Mouse (Mus musculus): Measurements from ENCODE around the gene Ptprg. TPM values are rescaled to one million over a fixed set of nuclear protein-coding genes. Genes with fewer than 3 reads are reported as not detected.

Ptprg gene
- polyA plus RNA-seq, 1 experiment = 21.7 TPM

GRCm38 (mm10) chr14:12105156-12105430 is 551.8 kb downstream of the Ptprg start:
- Histone ChIP-seq H3K27me3 (ENCODE audit: control insufficient read depth, insufficient read depth, low read length) (no peaks in the 10 kb centered on the region), H3K4me3 (ENCODE audit: low read depth, low read length) (no peak overlapping the region), H3K27ac (ENCODE audit: insufficient read depth, low read depth, low read length) (no peak overlapping the region; the same call in 1 of the 2 replicates), H3K36me3 (ENCODE audit: control insufficient read depth, insufficient read depth, low read length) (no peaks in the 10 kb centered on the region), H3K4me1 (ENCODE audit: control insufficient read depth, insufficient read depth, insufficient read length, low read length) (peaks cover 23% of the 10 kb centered on the region; the same call in 1 of the 2 replicates)
- 34% methylated on average over 2 of the region's 2 CpGs for WGBS
- no peak for TF ChIP-seq CTCF (IDR thresholded peaks at IDR 0.05; ENCODE audit: extremely low read depth, insufficient read length, insufficient replicate concordance, low read depth, low read length)
- TF ChIP-seq POLR2A (IDR thresholded peaks at IDR 0.05; ENCODE audit: low read depth, low read length) = no peak

DNA sequence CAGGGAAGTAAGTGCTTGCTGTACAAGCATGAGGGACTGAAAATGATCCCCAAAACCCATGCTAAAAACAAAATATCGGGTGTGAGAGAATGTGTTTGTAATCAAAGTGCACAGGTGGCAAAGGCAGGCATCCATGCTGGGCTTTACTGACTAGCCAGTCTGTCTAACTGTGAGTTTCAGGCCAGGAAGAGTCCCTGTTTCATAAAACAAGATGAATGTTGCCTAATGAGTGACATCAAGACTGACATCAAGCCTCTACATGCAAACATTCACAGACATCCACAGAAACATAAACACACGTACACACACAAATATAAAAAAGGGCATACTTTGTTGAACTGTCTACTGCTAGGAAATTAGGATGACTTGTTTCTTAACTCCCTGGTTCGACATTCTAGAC is 552.3 kb downstream of the Ptprg start:
- no peaks in the 10 kb centered on the region for H3K27me3 ChIP-seq (ENCODE audit: control insufficient read depth, insufficient read depth, low read length)
- H3K27ac ChIP-seq (ENCODE audit: insufficient read depth, low read depth, low read length) = no peak overlapping the region
- no peak for TF ChIP-seq CTCF (IDR thresholded peaks at IDR 0.05; ENCODE audit: extremely low read depth, insufficient read length, insufficient replicate concordance, low read depth, low read length)
- WGBS = 82% methylated on average over 3 of the region's 3 CpGs
- H3K4me3 ChIP-seq (ENCODE audit: low read depth, low read length) = no peak overlapping the region
- H3K36me3 ChIP-seq (ENCODE audit: control insufficient read depth, insufficient read depth, low read length) = no peaks in the 10 kb centered on the region
- H3K4me1 ChIP-seq (ENCODE audit: control insufficient read depth, insufficient read depth, insufficient read length, low read length) = peaks cover 22% of the 10 kb centered on the region; the same call in 1 of the 2 replicates

- H3K4me1 ChIP-seq (ENCODE audit: control insufficient read depth, insufficient read depth, insufficient read length, low read length) = peaks cover 21% of the 10 kb centered on the region; the same call in 1 of the 2 replicates
- no peaks in the 10 kb centered on the region for H3K36me3 ChIP-seq (ENCODE audit: control insufficient read depth, insufficient read depth, low read length)
- WGBS = 29% methylated on average over 7 of the region's 7 CpGs
- H3K4me3 ChIP-seq (ENCODE audit: low read depth, low read length) = no peak overlapping the region
- no peaks in the 10 kb centered on the region for H3K27me3 ChIP-seq (ENCODE audit: control insufficient read depth, insufficient read depth, low read length)
- H3K27ac ChIP-seq (ENCODE audit: insufficient read depth, low read depth, low read length) = no peak overlapping the region
- TF ChIP-seq CTCF (IDR thresholded peaks at IDR 0.05; ENCODE audit: extremely low read depth, insufficient read length, insufficient replicate concordance, low read depth, low read length) (no peak), POLR2A (IDR thresholded peaks at IDR 0.05; ENCODE audit: low read depth, low read length) (no peak)
These were observed 554.1 kb downstream of the Ptprg start for GRCm38 (mm10) chr14:12107459-12107858.

DNA sequence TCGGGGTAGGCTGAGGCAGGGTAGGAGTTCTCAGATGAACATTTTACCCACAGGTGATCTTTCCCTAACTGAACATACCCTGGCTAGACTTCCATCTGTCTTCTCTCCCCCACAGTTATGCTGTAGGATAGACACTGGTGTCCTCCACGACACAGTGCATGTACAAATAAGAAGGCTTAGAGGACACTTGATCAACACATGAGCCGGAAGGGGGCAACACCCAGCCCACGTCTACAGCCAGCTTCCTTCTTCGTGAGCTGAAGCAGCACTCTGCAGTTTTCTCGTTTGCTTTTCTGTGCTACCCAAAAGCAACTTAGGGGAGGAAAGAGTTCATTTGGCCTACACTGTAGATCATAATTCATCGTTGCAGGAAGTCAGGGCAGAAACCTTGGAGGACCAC is 554.7 kb downstream of the Ptprg start:
- 69% methylated on average over 7 of the region's 7 CpGs for WGBS
- Histone ChIP-seq H3K4me3 (ENCODE audit: low read depth, low read length) (no peak overlapping the region), H3K4me1 (ENCODE audit: control insufficient read depth, insufficient read depth, insufficient read length, low read length) (peaks cover 18% of the 10 kb centered on the region; the same call in 1 of the 2 replicates), H3K36me3 (ENCODE audit: control insufficient read depth, insufficient read depth, low read length) (no peaks in the 10 kb centered on the region), H3K27ac (ENCODE audit: insufficient read depth, low read depth, low read length) (no peak overlapping the region), H3K27me3 (ENCODE audit: control insufficient read depth, insufficient read depth, low read length) (no peaks in the 10 kb centered on the region)
- TF ChIP-seq CTCF (IDR thresholded peaks at IDR 0.05; ENCODE audit: extremely low read depth, insufficient read length, insufficient replicate concordance, low read depth, low read length) = no peak
- no peak for TF ChIP-seq POLR2A (IDR thresholded peaks at IDR 0.05; ENCODE audit: low read depth, low read length)

DNA sequence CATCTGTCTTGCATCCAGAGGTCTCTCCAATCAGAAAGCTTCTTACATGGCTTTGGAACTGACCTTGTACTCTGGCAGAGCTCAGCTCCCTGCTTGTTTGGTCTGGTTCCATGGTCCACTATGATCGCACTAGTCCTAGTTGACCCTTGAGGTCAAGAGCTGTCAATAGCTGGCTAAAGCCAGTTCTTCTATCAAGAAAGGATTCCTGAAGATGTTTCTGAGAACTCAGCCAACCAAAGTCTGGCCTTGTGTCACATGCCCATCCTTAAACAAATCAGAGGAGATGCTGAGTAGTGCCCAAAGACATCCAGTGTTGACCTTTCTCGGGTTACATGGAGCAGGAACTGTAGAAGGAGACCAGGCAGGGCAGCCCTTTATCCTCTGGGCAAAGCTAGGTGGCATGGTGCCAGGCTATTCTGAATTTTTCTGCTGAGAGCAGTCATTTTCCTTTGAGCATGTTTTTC is 559.2 kb downstream of the Ptprg start:
- no peaks in the 10 kb centered on the region for H3K36me3 ChIP-seq (ENCODE audit: control insufficient read depth, insufficient read depth, low read length)
- no peak overlapping the region for H3K27ac ChIP-seq (ENCODE audit: insufficient read depth, low read depth, low read length)
- no peaks in the 10 kb centered on the region for H3K27me3 ChIP-seq (ENCODE audit: control insufficient read depth, insufficient read depth, low read length)
- TF ChIP-seq CTCF (IDR thresholded peaks at IDR 0.05; ENCODE audit: extremely low read depth, insufficient read length, insufficient replicate concordance, low read depth, low read length) = no peak
- WGBS = 55% methylated on average over 2 of the region's 2 CpGs
- H3K4me3 ChIP-seq (ENCODE audit: low read depth, low read length) = no peak overlapping the region
- no peaks in the 10 kb centered on the region; the same call in 1 of the 2 replicates for H3K4me1 ChIP-seq (ENCODE audit: control insufficient read depth, insufficient read depth, insufficient read length, low read length)

DNA sequence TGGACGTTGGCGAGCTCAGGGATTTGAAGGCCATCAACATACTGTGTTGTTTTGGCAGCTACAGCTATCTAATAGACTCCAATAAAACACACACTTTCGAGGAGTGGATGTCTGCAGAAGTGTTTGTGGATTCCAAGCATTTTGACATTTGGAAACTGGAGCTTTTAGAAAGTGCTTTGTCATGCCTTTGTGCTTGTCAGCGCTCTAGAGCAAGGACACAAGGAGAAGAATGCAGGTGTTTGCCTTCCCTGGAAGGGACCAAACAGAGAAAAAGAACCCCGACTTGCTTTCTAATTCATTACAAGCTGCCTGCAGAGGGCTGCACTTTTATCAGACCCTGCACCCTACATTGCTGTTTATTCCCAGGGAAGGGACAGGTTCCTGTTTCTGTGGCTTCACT is 560.0 kb downstream of the Ptprg start:
- no peaks in the 10 kb centered on the region for H3K36me3 ChIP-seq (ENCODE audit: control insufficient read depth, insufficient read depth, low read length)
- 60% methylated on average over 5 of the region's 5 CpGs for WGBS
- TF ChIP-seq CTCF (IDR thresholded peaks at IDR 0.05; ENCODE audit: extremely low read depth, insufficient read length, insufficient replicate concordance, low read depth, low read length) = no peak
- TF ChIP-seq POLR2A (IDR thresholded peaks at IDR 0.05; ENCODE audit: low read depth, low read length) = no peak
- H3K27me3 ChIP-seq (ENCODE audit: control insufficient read depth, insufficient read depth, low read length) = no peaks in the 10 kb centered on the region
- no peaks in the 10 kb centered on the region; the same call in 1 of the 2 replicates for H3K4me1 ChIP-seq (ENCODE audit: control insufficient read depth, insufficient read depth, insufficient read length, low read length)
- H3K27ac ChIP-seq (ENCODE audit: insufficient read depth, low read depth, low read length) = no peak overlapping the region
- no peak overlapping the region for H3K4me3 ChIP-seq (ENCODE audit: low read depth, low read length)

GRCm38 (mm10) chr14:12114016-12114415 is 560.7 kb downstream of the Ptprg start:
- Histone ChIP-seq H3K27me3 (ENCODE audit: control insufficient read depth, insufficient read depth, low read length) (no peaks in the 10 kb centered on the region), H3K4me3 (ENCODE audit: low read depth, low read length) (no peak overlapping the region), H3K27ac (ENCODE audit: insufficient read depth, low read depth, low read length) (no peak overlapping the region), H3K4me1 (ENCODE audit: control insufficient read depth, insufficient read depth, insufficient read length, low read length) (no peaks in the 10 kb centered on the region; the same call in 1 of the 2 replicates), H3K36me3 (ENCODE audit: control insufficient read depth, insufficient read depth, low read length) (no peaks in the 10 kb centered on the region)
- 85% methylated on average over 6 of the region's 6 CpGs for WGBS
- TF ChIP-seq POLR2A (IDR thresholded peaks at IDR 0.05; ENCODE audit: low read depth, low read length) (no peak), CTCF (IDR thresholded peaks at IDR 0.05; ENCODE audit: extremely low read depth, insufficient read length, insufficient replicate concordance, low read depth, low read length) (no peak)

- Histone ChIP-seq H3K27me3 (ENCODE audit: control insufficient read depth, insufficient read depth, low read length) (no peaks in the 10 kb centered on the region), H3K36me3 (ENCODE audit: control insufficient read depth, insufficient read depth, low read length) (no peaks in the 10 kb centered on the region), H3K4me1 (ENCODE audit: control insufficient read depth, insufficient read depth, insufficient read length, low read length) (no peaks in the 10 kb centered on the region), H3K4me3 (ENCODE audit: low read depth, low read length) (no peak overlapping the region), H3K27ac (ENCODE audit: insufficient read depth, low read depth, low read length) (no peak overlapping the region)
- 71% methylated on average over 8 of the region's 8 CpGs for WGBS
- no peak for TF ChIP-seq CTCF (IDR thresholded peaks at IDR 0.05; ENCODE audit: extremely low read depth, insufficient read length, insufficient replicate concordance, low read depth, low read length)
- no peak for TF ChIP-seq POLR2A (IDR thresholded peaks at IDR 0.05; ENCODE audit: low read depth, low read length)
These were observed 565.9 kb downstream of the Ptprg start for GRCm38 (mm10) chr14:12119260-12119659.

All from small intestine, adult 2 months (tissue).